Mouse (Mus musculus): ENCODE measurements around the gene Snrnp70.

GRCm38 (mm10) chr7:45342081-45342480, 53.5 kb downstream of the Snrnp70 start:
- TF ChIP-seq CTCF (IDR thresholded peaks at IDR 0.05; ENCODE audit: low read depth) (no peak), EP300 (IDR thresholded peaks at IDR 0.05; ENCODE audit: low read depth) (no peak)

Measured in liver, postnatal 0 days (tissue).